Mouse (Mus musculus) liver, embryonic 16.5 days (tissue): ENCODE measurements around the gene Ephb3. TPM values are rescaled to one million over a fixed set of nuclear protein-coding genes. Genes with fewer than 3 reads are reported as not detected.
"Not testable (repeated sequence)": the region's sequence is repeated elsewhere in the genome, so short reads cannot be mapped to it uniquely, and the experiment has no call there.

ENCODE experiments used
- ATAC-seq: fragments of 200-750 bp; cut with Nextera tagmentation; 2 replicates; pipeline ENCODE4 v1.8.0; 2017; ENCODE audit warnings: low read depth, mild to moderate bottlenecking, moderate number of reproducible peaks, moderate library complexity
- H3K27ac ChIP-seq: fragments of 300-500 bp; sonication (generic); 2 replicates; pipeline ENCODE4 v1.5.1; 2014; ENCODE audit warnings: mild to moderate bottlenecking, low read length
- H3K27me3 ChIP-seq: fragments of 300-500 bp; sonication (generic); 2 replicates; pipeline ENCODE4 v1.6.1; 2014; ENCODE audit warnings: low read depth, low read length, mixed read lengths; ENCODE audit not compliant: control insufficient read depth, insufficient read depth
- H3K36me3 ChIP-seq: fragments of 300-500 bp; sonication (generic); 2 replicates; pipeline ENCODE4 v1.6.1; 2014; ENCODE audit warnings: mild to moderate bottlenecking; ENCODE audit not compliant: control insufficient read depth, insufficient read depth
- H3K4me1 ChIP-seq: fragments of 300-500 bp; sonication (generic); 2 replicates; pipeline ENCODE4 v1.6.1; 2014; ENCODE audit warnings: low read depth, low read length, mixed read lengths; ENCODE audit not compliant: control insufficient read depth
- H3K4me2 ChIP-seq: fragments of 300-500 bp; sonication (generic); 2 replicates; pipeline ENCODE4 v1.6.1; 2014; ENCODE audit warnings: low read depth, low read length, mixed read lengths
- H3K4me3 ChIP-seq: fragments of 300-500 bp; sonication (generic); 2 replicates; pipeline ENCODE4 v1.5.1; 2014; ENCODE audit warnings: low read depth, mild to moderate bottlenecking, low read length
- H3K9ac ChIP-seq: fragments of 300-500 bp; sonication (generic); 2 replicates; pipeline ENCODE4 v1.6.1; 2014; ENCODE audit warnings: low read depth, low read length
- H3K9me3 ChIP-seq: fragments of 300-500 bp; sonication (generic); replicated peaks from 2 replicates; pipeline ENCODE4 v1.6.1; 2016; ENCODE audit warnings: low read length; ENCODE audit not compliant: control insufficient read depth
- WGBS: fragments of 180-500 bp; shearing (Covaris S2); extraction: QIAGEN DNeasy Blood & Tissue Kit; methylation state at CpG from one replicate; pipeline ENCODE4 v1.1.7; 2014; ENCODE audit not compliant: insufficient replicate concordance; 5-methylcytosine and 5-hydroxymethylcytosine counted together
- polyA plus RNA-seq: library from polyadenylated mRNA; unstranded; fragments of >200 nt; fragmentation: Nextera tagmentation; extraction: Ambion mirVana; gene quantifications from 2 replicates; pipeline ENCODE4 v1.2.1, GENCODE M21; 2015

The Ephb3 gene
- polyA plus RNA-seq: 0.58 and 0.74 TPM in 2 replicates

DNA sequence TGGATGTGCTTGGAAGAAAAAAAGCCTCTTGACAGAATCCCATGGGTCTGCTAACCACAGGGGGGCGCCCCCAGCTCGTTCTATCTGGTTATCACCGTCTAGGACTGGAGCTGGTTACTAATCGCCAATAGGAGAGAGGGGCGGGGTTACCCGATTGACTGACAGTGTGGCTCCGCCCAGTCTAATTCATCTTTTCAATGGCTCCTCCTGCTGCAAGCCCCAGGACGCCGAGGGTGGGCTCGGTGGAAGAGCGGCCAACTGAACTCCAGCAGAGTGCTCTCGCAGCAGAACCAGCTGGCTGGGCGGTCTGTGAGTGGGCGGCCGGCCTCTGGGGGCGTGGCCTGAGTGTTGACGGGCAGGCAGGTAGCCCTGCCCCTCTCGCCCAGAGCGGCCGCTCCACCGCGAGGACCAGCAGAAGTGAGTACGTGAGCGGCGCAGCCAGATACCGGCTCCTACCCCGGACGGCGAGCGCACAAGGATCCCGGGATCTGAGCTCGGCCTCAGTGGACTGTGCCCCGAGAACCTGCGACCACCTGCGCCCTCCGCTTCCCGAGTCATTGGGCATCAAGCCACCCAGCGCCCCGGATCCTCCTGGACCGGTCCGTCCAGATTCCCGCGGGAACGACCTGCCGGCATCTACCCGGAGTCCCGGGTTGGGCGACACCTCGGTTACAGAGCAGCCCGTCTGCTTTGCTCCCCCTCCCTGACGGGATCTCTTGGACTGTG, at the start of gene Ephb3:
Ephb3 (plus strand) TSS at position 389 of the 726 bp plus-strand sequence.
- no peak within 1 kb of the TSS for H3K27ac ChIP-seq
- peaks cover 57% of the 10 kb centered on the region for H3K27me3 ChIP-seq
- peak within 1 kb of the TSS; percentile 52 for H3K4me3 ChIP-seq
- ATAC-seq: peak; percentile 94
- H3K36me3 ChIP-seq: no peaks in the 10 kb centered on the region
- WGBS: 1% methylated on average over 49 of the region's 51 CpGs
- no peaks in the 10 kb centered on the region; the same call in 1 of the 2 replicates for H3K4me1 ChIP-seq
- peak within 1 kb of the TSS; percentile 62 for H3K4me2 ChIP-seq
- H3K9me3 ChIP-seq: no peaks in the 10 kb centered on the region
- peak within 1 kb of the TSS; percentile 42 for H3K9ac ChIP-seq

DNA sequence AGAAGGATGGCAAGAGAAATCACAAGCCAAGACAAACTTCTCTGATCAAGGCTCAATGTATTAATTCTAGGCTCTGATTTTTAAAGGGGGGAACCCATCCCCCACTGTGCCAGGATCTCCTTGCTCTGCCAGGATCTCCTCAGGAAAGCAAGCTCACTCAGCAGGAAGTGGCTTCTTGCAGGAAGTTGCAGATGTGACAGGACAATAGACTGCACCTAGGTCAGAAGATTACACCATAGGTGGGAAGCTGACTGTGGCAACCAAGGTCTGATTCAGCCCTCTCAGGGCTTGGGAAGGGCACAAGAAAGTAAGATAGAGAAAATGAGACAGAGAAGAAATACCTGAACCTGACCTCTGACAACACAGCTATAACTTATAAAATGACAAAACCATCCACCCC, 48.3 kb upstream of the Ephb3 start:
- ATAC-seq, H3K27me3 ChIP-seq, H3K4me2 ChIP-seq, H3K9me3 ChIP-seq, H3K36me3 ChIP-seq, H3K27ac ChIP-seq, H3K4me3 ChIP-seq, H3K4me1 ChIP-seq, H3K9ac ChIP-seq: not testable (repeated sequence)

DNA sequence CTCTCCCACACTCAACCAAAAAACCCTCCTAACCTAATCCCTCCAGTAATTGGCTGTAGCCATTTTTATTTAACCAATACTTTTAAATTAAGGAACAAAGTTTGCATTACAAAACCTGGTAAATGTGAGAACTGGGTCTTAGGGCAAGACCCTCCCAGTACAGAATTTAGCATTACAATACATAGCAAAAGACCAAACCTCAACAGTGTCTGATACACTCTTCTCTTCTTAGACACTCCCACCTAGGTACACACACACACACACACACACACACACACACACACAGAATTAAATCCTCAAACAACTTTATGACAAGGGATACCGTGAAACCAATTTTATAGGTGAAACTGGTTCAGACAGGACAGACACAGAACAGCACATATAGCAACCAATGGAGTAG, 45.3 kb upstream of the Ephb3 start:
- H3K4me2 ChIP-seq, ATAC-seq: not testable (repeated sequence)
- WGBS: 70% methylated on average over 1 of the region's 1 CpGs

DNA sequence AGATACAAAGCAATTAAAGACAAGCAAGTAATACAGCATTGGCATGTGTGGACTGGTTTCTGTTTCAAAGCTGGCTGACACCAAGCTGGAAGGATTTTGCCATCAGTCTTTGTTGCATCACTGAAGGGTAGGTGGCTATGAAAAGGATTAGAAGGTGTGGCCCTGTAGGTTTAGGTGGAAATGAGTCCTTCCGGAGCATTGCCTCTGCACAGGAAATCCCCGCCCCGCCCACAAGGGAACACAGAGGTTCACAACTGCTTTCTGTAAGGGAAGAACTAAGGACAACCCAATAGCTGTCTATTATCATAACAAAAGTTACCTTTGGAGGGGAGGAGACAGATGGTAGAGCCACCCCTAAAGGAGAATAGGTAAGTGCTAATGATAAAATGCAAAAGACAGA, 41.1 kb upstream of the Ephb3 start:
- H3K4me3 ChIP-seq, H3K4me2 ChIP-seq, H3K9me3 ChIP-seq, H3K9ac ChIP-seq, H3K36me3 ChIP-seq, H3K27ac ChIP-seq, H3K27me3 ChIP-seq, H3K4me1 ChIP-seq, ATAC-seq: not testable (repeated sequence)
- WGBS: 54% methylated on average over 3 of the region's 3 CpGs

More for the DNA sequence above, 45.3 kb upstream of the Ephb3 start:
- not testable (repeated sequence) for H3K27me3 ChIP-seq, H3K27ac ChIP-seq, H3K9me3 ChIP-seq, H3K4me3 ChIP-seq, H3K9ac ChIP-seq, H3K36me3 ChIP-seq, H3K4me1 ChIP-seq

DNA sequence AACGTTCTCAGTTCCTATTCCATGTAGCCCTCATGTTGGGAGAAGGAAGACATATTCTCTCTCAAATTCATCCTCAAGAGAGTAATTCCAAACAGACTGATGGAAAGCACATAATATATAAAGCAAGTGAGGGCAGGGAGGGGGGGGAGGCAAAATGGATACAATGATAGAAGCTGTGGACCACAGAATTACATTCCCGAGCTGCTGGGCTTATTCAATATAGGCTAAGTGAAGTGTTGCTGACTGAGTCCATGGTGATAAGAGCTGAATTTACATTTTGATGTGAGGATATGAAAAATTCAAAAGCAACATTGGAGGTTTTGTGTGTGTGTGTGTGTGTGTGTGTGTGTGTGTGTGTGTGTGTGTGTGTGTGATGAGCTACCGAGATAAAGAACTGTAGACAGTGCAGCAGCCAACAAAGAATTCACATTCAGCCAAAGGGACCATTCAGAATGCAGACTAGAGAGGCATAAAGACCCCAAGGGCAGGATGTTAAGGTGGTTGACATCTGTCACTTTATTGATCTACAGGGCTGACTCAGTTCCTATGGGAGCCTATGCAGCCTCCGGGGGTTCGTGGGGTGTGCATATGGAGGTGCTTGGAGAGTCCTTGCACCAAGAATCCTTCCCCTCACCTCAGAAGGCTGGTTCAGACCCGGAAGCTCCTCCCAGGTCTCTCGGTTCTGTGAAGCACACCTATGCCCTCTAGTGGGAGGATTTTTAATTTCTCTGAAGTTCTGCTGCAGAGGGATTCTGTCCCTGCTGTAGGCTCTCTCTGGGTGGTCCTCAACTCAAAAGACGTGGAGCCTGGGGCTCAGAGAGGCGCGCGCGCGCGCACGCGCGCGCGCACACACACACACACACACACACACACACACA, 39.0 kb upstream of the Ephb3 start:
- H3K36me3 ChIP-seq, H3K4me2 ChIP-seq, H3K9ac ChIP-seq, H3K27me3 ChIP-seq, ATAC-seq, H3K27ac ChIP-seq, H3K4me1 ChIP-seq, H3K4me3 ChIP-seq, H3K9me3 ChIP-seq: not testable (repeated sequence)
- WGBS: 12% methylated on average over 17 of the region's 19 CpGs

DNA sequence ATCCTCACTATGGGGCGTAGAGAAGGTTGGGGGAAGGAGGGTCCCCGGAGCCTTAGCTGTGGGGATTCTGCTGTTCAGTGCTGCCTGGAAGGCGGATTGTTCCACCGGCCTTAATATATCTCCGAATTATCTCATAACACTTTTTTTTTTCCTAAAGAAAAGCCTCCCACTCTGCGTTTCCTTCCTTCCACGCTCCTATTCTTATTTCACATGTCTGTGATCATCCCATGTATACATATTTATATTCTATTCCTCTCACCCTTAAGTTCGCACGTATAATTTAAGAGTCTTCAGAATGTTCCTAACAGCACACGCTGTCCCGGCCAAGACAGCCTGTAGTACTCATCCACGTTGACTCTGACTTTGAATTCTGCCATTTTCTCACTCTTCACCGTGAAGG, 35.8 kb upstream of the Ephb3 start:
- no peaks in the 10 kb centered on the region for H3K36me3 ChIP-seq
- H3K27ac ChIP-seq: no peak overlapping the region
- no peaks in the 10 kb centered on the region for H3K4me1 ChIP-seq
- no peak overlapping the region for H3K4me3 ChIP-seq
- no peaks in the 10 kb centered on the region for H3K27me3 ChIP-seq
- no peak overlapping the region for H3K4me2 ChIP-seq
- no peaks in the 10 kb centered on the region for H3K9me3 ChIP-seq
- no peak overlapping the region for H3K9ac ChIP-seq
- WGBS: 69% methylated on average over 13 of the region's 13 CpGs
- ATAC-seq: no peak

DNA sequence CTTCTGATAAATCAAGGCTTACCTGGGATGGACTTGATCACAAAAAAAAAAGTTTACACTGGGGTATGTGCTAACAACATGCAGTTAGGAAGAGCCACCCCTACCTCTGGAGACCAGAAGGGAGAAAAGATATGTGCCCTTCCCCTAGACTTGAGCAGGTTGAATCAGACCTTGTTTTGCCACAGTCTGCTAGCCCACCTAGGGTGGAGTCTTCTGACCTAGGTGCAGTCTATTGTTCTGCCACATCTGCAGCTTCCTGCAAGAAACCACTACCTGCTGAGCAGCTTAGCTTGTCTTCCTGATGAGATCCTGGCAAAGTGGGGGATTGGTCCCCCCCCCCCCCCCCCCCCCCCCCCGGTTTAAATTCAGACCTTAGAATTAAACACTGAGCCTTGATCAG, 29.3 kb upstream of the Ephb3 start:
- Histone ChIP-seq H3K9me3 (no peaks in the 10 kb centered on the region), H3K4me3 (no peak overlapping the region), H3K4me1 (no peaks in the 10 kb centered on the region), H3K36me3 (no peaks in the 10 kb centered on the region), H3K9ac (no peak overlapping the region), H3K27me3 (no peaks in the 10 kb centered on the region), H3K27ac (no peak overlapping the region), H3K4me2 (no peak overlapping the region)
- no CpG with 5 or more reads among the region's 1 CpGs for WGBS
- no peak for ATAC-seq

DNA sequence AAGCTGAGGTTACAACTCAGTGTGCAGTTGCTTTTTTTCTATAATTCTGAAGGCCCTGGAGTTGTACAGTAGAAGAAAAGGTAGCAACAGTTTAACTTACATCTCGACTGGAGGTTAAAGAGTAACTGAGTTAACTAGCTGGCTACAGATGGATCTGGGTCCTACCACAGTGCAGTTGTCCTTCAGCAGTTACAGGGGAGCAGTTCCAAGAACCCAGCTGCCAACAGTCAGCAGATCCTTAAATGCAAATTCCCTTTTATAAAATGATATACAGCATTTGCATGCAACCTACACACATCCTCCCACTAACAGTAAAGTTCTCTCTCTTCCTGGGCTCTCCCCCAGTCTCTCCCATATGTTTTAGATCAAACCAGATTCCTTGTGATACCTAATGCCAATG, 22.4 kb upstream of the Ephb3 start:
- Histone ChIP-seq H3K9me3 (no peaks in the 10 kb centered on the region), H3K27me3 (no peaks in the 10 kb centered on the region), H3K9ac (no peak overlapping the region), H3K4me2 (no peak overlapping the region), H3K4me3 (no peak overlapping the region), H3K36me3 (no peaks in the 10 kb centered on the region), H3K4me1 (no peaks in the 10 kb centered on the region), H3K27ac (no peak overlapping the region)
- WGBS: 7% methylated on average over 1 of the region's 1 CpGs
- ATAC-seq: no peak

DNA sequence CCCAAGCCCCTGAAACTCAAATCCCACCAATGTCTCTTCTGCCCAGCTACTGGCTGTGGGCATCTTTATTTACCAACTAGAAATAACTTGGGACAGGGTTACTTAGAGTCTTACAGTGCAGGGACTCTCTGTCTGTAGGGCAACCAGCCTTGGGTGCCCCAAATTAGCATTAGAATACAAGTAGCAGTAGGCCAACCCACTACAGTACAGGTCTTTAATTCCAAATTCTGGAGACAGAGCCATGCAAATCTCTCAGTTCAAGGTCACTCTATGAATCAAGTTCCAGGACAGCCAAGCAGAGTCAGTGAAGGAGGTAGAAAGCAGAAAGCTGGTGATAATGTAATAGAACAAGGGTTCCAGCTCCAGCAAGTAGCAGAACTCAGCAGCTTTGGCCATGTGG, 19.9 kb upstream of the Ephb3 start:
- no peaks in the 10 kb centered on the region for H3K4me1 ChIP-seq
- no peak overlapping the region for H3K4me3 ChIP-seq
- no peak overlapping the region for H3K27ac ChIP-seq
- H3K4me2 ChIP-seq: no peak overlapping the region
- no peaks in the 10 kb centered on the region for H3K27me3 ChIP-seq
- no peaks in the 10 kb centered on the region for H3K36me3 ChIP-seq
- H3K9ac ChIP-seq: no peak overlapping the region
- H3K9me3 ChIP-seq: no peaks in the 10 kb centered on the region
- ATAC-seq: no peak
